Mouse (Mus musculus): ENCODE measurements around the gene Zbtb46. TPM values are rescaled to one million over a fixed set of nuclear protein-coding genes. Genes with fewer than 3 reads are reported as not detected.

Zbtb46 gene
- polyA plus RNA-seq, 1 experiment from 2014 or later: 9.5 TPM

DNA sequence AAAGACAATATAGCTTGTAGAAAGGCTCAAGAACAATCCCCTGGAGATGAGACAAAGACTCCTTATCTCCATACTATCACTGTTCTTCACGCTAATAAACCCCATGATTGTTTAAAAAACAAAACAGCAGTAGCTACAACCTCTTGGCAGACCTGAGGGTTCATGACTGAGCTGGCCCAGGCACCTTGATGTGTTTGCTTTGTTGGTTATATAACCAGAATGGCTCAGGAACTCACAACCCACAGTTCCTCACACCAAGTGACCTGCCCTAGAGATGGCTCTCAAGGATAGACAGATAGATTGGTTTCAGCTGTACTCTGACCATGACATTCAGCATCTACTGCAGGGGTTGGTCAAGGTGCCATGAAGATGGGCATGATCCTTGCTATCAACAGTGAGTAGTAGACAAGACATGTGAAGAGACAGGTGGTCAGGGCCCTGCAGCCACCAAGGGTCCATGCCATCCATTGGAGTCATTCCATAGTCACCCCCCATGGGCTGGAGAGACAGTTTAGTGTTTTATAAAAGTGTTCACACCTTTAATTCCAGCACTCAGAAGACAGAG lies 2.4 kb upstream of the Zbtb46 start:
- H3K4me2 ChIP-seq (replicated peaks): no peak overlapping the region
- no peak overlapping the region for H3K4me3 ChIP-seq
- H3K36me3 ChIP-seq: no peaks in the 10 kb centered on the region
- no peaks in the 10 kb centered on the region for H3K9me3 ChIP-seq
- peaks cover 21% of the 10 kb centered on the region for H3K4me1 ChIP-seq
- WGBS: 90% methylated on average over 1 of the region's 1 CpGs
- H3K27ac ChIP-seq (replicated peaks): no peak overlapping the region
- H3K9ac ChIP-seq (replicated peaks): no peak overlapping the region
- no peak for ATAC-seq (replicated peaks)
- H3K27me3 ChIP-seq: peaks cover 29% of the 10 kb centered on the region

GRCm38 (mm10) chr2:181459673-181460621 lies 721 bp upstream of the Zbtb46 start:
- Histone ChIP-seq H3K9ac (replicated peaks) (peak overlapping the region; percentile 75), H3K4me3 (peak overlapping the region; percentile 95), H3K27ac (replicated peaks) (no peak overlapping the region), H3K4me2 (replicated peaks) (peak overlapping the region; percentile 99), H3K36me3 (no peaks in the 10 kb centered on the region), H3K9me3 (no peaks in the 10 kb centered on the region), H3K27me3 (peaks cover 29% of the 10 kb centered on the region), H3K4me1 (peaks cover 21% of the 10 kb centered on the region)
- peak; percentile 63 for ATAC-seq (replicated peaks)
- WGBS: under 1% methylated on average over 67 of the region's 71 CpGs

DNA sequence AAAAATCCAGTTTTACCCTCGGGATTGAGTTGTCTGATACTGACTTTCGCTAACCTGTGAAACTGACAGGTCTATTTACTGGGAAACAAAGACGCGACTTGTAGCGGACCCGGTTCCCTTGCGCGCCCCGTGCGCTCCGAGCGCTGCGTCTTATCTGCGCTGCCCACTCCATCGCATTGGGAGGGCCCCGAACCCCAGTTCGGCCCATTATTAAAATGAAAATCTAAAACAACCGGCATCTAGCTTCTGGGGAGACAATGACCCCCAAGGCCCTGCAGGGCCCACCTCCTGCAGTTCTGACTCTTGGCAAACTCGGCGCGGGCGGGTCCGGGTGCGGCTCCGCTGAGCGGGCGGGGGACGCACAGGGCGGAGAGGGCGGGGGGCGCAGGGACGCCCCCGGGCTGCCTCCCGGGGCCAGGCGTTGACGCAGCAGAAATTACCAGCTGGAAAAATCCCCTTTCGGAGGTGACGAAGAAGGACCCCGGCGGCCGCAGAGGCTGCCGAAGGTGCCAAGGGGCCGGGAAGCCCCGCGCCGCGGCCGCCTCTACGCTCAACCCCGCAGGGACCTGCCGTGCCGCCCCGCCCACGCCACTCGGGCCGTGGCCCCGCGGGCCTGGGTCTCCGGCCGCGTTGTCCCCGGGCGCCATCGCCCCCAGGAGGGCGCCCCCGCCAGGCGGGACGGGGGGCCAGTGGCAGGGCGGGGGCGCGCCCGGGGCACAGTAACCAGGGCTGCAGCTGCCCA lies 644 bp downstream of the Zbtb46 start:
- peak; percentile 33 for ATAC-seq (replicated peaks)
- H3K27ac ChIP-seq (replicated peaks): no peak overlapping the region
- H3K9me3 ChIP-seq: no peaks in the 10 kb centered on the region
- H3K4me2 ChIP-seq (replicated peaks): peak overlapping the region; percentile 99
- peak overlapping the region; percentile 75 for H3K9ac ChIP-seq (replicated peaks)
- WGBS: under 1% methylated on average over 68 of the region's 72 CpGs
- H3K4me1 ChIP-seq: peaks cover 20% of the 10 kb centered on the region
- no peaks in the 10 kb centered on the region for H3K36me3 ChIP-seq
- peaks cover 29% of the 10 kb centered on the region for H3K27me3 ChIP-seq
- H3K4me3 ChIP-seq: peak overlapping the region; percentile 95

GRCm38 (mm10) chr2:181457831-181458230 lies 1.4 kb downstream of the Zbtb46 start:
- Histone ChIP-seq H3K9ac (replicated peaks) (peak overlapping the region; percentile 75; the same call in 1 of the 2 replicates), H3K36me3 (no peaks in the 10 kb centered on the region), H3K4me2 (replicated peaks) (peak overlapping the region; percentile 99), H3K27me3 (peaks cover 29% of the 10 kb centered on the region), H3K9me3 (no peaks in the 10 kb centered on the region), H3K4me1 (peaks cover 17% of the 10 kb centered on the region), H3K4me3 (peak overlapping the region; percentile 95), H3K27ac (replicated peaks) (no peak overlapping the region)
- 1% methylated on average over 15 of the region's 15 CpGs for WGBS
- no peak for ATAC-seq (replicated peaks)

DNA sequence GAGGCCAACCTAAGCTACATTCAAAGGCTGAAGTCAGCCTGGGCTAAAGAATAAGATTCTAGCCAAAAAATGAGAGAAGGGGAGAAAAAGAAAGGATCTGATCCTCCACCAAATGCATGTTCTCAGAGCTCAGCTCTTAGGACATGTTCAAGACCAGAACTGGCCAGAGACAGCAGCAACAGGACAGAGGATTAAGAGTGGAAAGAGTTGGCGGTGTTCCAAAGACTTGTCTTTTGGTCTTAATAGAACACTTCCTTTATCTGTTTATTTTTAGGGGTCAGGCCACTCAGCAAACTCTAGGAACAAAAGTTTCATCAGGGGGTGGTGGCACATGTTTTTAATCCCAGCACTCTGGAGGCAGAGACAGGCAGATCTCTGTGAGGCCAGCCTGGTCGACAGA lies 3.3 kb downstream of the Zbtb46 start:
- no peak overlapping the region for H3K4me3 ChIP-seq
- no peak overlapping the region for H3K27ac ChIP-seq (replicated peaks)
- no peaks in the 10 kb centered on the region for H3K9me3 ChIP-seq
- WGBS: 73% methylated on average over 2 of the region's 2 CpGs
- H3K27me3 ChIP-seq: peaks cover 28% of the 10 kb centered on the region
- H3K36me3 ChIP-seq: no peaks in the 10 kb centered on the region
- ATAC-seq (replicated peaks): no peak
- no peak overlapping the region for H3K9ac ChIP-seq (replicated peaks)
- H3K4me1 ChIP-seq: peaks cover 17% of the 10 kb centered on the region
- H3K4me2 ChIP-seq (replicated peaks): no peak overlapping the region

DNA sequence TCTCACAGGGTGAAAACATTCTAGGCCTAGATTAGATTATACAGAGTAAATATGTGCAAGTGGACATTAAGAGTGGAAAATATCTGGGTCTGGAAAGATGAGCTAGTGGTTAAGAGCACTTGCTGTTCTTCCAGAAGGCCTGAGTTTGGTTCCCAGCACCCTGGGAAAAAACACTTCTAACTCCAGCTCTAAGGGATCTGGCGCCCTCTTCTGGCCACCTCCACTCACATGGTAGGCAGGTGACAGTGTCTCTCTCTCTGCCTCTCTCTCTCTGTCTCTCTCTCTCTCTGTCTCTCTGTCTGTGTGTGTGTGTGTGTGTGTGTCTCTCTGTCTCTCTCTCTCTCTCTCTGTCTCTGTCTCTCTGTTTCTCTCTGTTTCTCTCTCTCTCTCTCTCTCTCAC lies 6.0 kb downstream of the Zbtb46 start:
- ATAC-seq (replicated peaks): no peak
- H3K36me3 ChIP-seq: no peaks in the 10 kb centered on the region
- H3K27ac ChIP-seq (replicated peaks): no peak overlapping the region
- H3K4me1 ChIP-seq: peaks cover 6% of the 10 kb centered on the region
- no peak overlapping the region for H3K4me3 ChIP-seq
- H3K27me3 ChIP-seq: peaks cover 10% of the 10 kb centered on the region
- no peak overlapping the region for H3K9ac ChIP-seq (replicated peaks)
- H3K4me2 ChIP-seq (replicated peaks): no peak overlapping the region
- WGBS: 53% methylated on average over 1 of the region's 1 CpGs
- H3K9me3 ChIP-seq: no peaks in the 10 kb centered on the region

- no peak overlapping the region for H3K4me2 ChIP-seq (replicated peaks)
- H3K36me3 ChIP-seq: no peaks in the 10 kb centered on the region
- no peak overlapping the region for H3K27ac ChIP-seq (replicated peaks)
- H3K9ac ChIP-seq (replicated peaks): no peak overlapping the region
- no peaks in the 10 kb centered on the region for H3K9me3 ChIP-seq
- no peak for ATAC-seq (replicated peaks)
- H3K4me3 ChIP-seq: no peak overlapping the region
- 79% methylated on average over 4 of the region's 4 CpGs for WGBS
- no peaks in the 10 kb centered on the region for H3K4me1 ChIP-seq
- peaks cover under 1% of the 10 kb centered on the region for H3K27me3 ChIP-seq
Measured at GRCm38 (mm10) chr2:181452181-181452580, 7.0 kb downstream of the Zbtb46 start.

GRCm38 (mm10) chr2:181443016-181443415 lies 16.2 kb downstream of the Zbtb46 start:
- no peak overlapping the region for H3K4me3 ChIP-seq
- WGBS: 89% methylated on average over 2 of the region's 2 CpGs
- no peaks in the 10 kb centered on the region for H3K9me3 ChIP-seq
- no peak overlapping the region for H3K27ac ChIP-seq (replicated peaks)
- H3K9ac ChIP-seq (replicated peaks): no peak overlapping the region
- ATAC-seq (replicated peaks): no peak
- no peak overlapping the region for H3K4me2 ChIP-seq (replicated peaks)
- H3K4me1 ChIP-seq: no peaks in the 10 kb centered on the region
- H3K27me3 ChIP-seq: no peaks in the 10 kb centered on the region
- no peaks in the 10 kb centered on the region for H3K36me3 ChIP-seq

GRCm38 (mm10) chr2:181438176-181438575 lies 21.1 kb downstream of the Zbtb46 start:
- Histone ChIP-seq H3K27me3 (no peaks in the 10 kb centered on the region), H3K9me3 (no peaks in the 10 kb centered on the region), H3K4me1 (no peaks in the 10 kb centered on the region), H3K36me3 (no peaks in the 10 kb centered on the region), H3K4me2 (replicated peaks) (no peak overlapping the region), H3K4me3 (no peak overlapping the region), H3K27ac (replicated peaks) (no peak overlapping the region), H3K9ac (replicated peaks) (no peak overlapping the region)
- no peak for ATAC-seq (replicated peaks)
- WGBS: 85% methylated on average over 4 of the region's 4 CpGs

DNA sequence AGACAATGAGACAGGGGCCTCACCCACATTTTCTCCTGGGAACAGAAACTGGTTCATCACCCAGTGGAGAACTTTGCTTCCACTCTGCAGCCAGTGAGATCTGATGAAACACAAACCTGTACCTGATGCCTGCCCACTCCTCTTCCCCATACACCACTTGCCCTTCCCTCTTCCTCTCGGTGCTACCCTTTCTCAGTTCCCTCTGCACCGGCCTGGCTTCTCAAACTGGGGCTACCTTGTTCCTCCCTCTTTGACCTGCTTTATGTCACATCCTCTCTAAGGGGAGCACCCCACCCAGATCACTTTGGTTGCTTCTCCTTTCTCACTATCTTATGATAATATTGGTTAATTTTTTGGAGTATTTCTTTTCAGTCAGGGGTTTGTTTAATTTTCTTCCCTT lies 23.0 kb downstream of the Zbtb46 start:
- WGBS: 83% methylated on average over 2 of the region's 2 CpGs
- H3K27me3 ChIP-seq: no peaks in the 10 kb centered on the region
- H3K36me3 ChIP-seq: no peaks in the 10 kb centered on the region
- H3K9me3 ChIP-seq: no peaks in the 10 kb centered on the region
- H3K27ac ChIP-seq (replicated peaks): no peak overlapping the region
- H3K4me1 ChIP-seq: no peaks in the 10 kb centered on the region
- no peak for ATAC-seq (replicated peaks)
- H3K4me2 ChIP-seq (replicated peaks): no peak overlapping the region
- no peak overlapping the region for H3K4me3 ChIP-seq
- H3K9ac ChIP-seq (replicated peaks): no peak overlapping the region

- no peak overlapping the region for H3K27ac ChIP-seq (replicated peaks)
- no peak overlapping the region for H3K9ac ChIP-seq (replicated peaks)
- no peak overlapping the region for H3K4me3 ChIP-seq
- no peak for ATAC-seq (replicated peaks)
- no peaks in the 10 kb centered on the region for H3K27me3 ChIP-seq
- peaks cover 5% of the 10 kb centered on the region; the same call in 1 of the 2 replicates for H3K4me1 ChIP-seq
- H3K36me3 ChIP-seq: peaks cover 4% of the 10 kb centered on the region
- WGBS: 95% methylated on average over 9 of the region's 9 CpGs
- no peaks in the 10 kb centered on the region for H3K9me3 ChIP-seq
- no peak overlapping the region for H3K4me2 ChIP-seq (replicated peaks)
Measured at GRCm38 (mm10) chr2:181423834-181424233, 35.4 kb downstream of the Zbtb46 start.
